Mouse (Mus musculus): ENCODE results near the gene Sdhaf2. TPM values are rescaled to one million over a fixed set of nuclear protein-coding genes. Genes with fewer than 3 reads are reported as not detected.

Gene Sdhaf2
- polyA plus RNA-seq (2012; rRNA removed; ENCODE audit: low replicate concordance), result 40.4 and 50.3 TPM in 2 replicates

GRCm38 (mm10) chr19:10525910-10526309 is at the start of gene Sdhaf2:
Sdhaf2 (minus strand) TSS chr19:10526142.

GRCm38 (mm10) chr19:10555624-10556510 is 29.9 kb upstream of the Sdhaf2 start, which contains the start of gene Tmem216:
Tmem216 (minus strand) TSS chr19:10556238.

GRCm38 (mm10) chr19:10525106-10525901 is 638 bp downstream of the Sdhaf2 start, which contains the start of gene Cpsf7:
Cpsf7 (plus strand) TSS chr19:10525266.

GRCm38 (mm10) chr19:10482703-10483102 is 43.2 kb downstream of the Sdhaf2 start, which contains the start of gene Ppp1r32:
Ppp1r32 (minus strand) TSS chr19:10482928.

GRCm38 (mm10) chr19:10456752-10457483 is 69.0 kb downstream of the Sdhaf2 start, which contains the start of gene Lrrc10b:
Lrrc10b (minus strand) TSS chr19:10457473.

Other genes with a start within 250 kb of the Sdhaf2 start
- gene Dagla, start 221.3 kb downstream of the Sdhaf2 start, polyA plus RNA-seq (2012; rRNA removed; ENCODE audit: low replicate concordance), result 13.0 and 13.4 TPM in 2 replicates
- gene Syt7, start 137.1 kb downstream of the Sdhaf2 start, polyA plus RNA-seq (2012; rRNA removed; ENCODE audit: low replicate concordance), result 5.1 and 7.2 TPM in 2 replicates
- gene Lrrc10b, start 68.7 kb downstream of the Sdhaf2 start, polyA plus RNA-seq (2012; rRNA removed; ENCODE audit: low replicate concordance), result 0.53 and 5.3 TPM in 2 replicates
- gene Ppp1r32, start 43.2 kb downstream of the Sdhaf2 start, polyA plus RNA-seq (2012; rRNA removed; ENCODE audit: low replicate concordance), result 0.40 and 0.42 TPM in 2 replicates
- 32.8 and 58.4 TPM in 2 replicates for gene Cpsf7, start 876 bp downstream of the Sdhaf2 start, polyA plus RNA-seq (2012; rRNA removed; ENCODE audit: low replicate concordance)
- 35.7 and 58.1 TPM in 2 replicates for gene Tmem216, start 30.1 kb upstream of the Sdhaf2 start, polyA plus RNA-seq (2012; rRNA removed; ENCODE audit: low replicate concordance)
- 39.5 and 43.1 TPM in 2 replicates for gene Cyb561a3, start 51.0 kb upstream of the Sdhaf2 start, polyA plus RNA-seq (2012; rRNA removed; ENCODE audit: low replicate concordance)
- 10.9 and 16.8 TPM in 2 replicates for gene Tmem138, start 51.2 kb upstream of the Sdhaf2 start, polyA plus RNA-seq (2012; rRNA removed; ENCODE audit: low replicate concordance)
- gene Ddb1, start 79.2 kb upstream of the Sdhaf2 start, polyA plus RNA-seq (2012; rRNA removed; ENCODE audit: low replicate concordance), result 162 and 243 TPM in 2 replicates
- 18.6 and 21.7 TPM in 2 replicates for gene Tkfc, start 79.5 kb upstream of the Sdhaf2 start, polyA plus RNA-seq (2012; rRNA removed; ENCODE audit: low replicate concordance)
- gene Vwce, start 108.1 kb upstream of the Sdhaf2 start, polyA plus RNA-seq (2012; rRNA removed; ENCODE audit: low replicate concordance), result 0.14 and 0.50 TPM in 2 replicates
- gene Pga5, start 151.9 kb upstream of the Sdhaf2 start, polyA plus RNA-seq (2012; rRNA removed; ENCODE audit: low replicate concordance), result 0.64 TPM in 1 of 2 replicates, not detected in the other
- gene Vps37c, start 162.6 kb upstream of the Sdhaf2 start, polyA plus RNA-seq (2012; rRNA removed; ENCODE audit: low replicate concordance), result 26.3 and 34.3 TPM in 2 replicates
- gene Cd5, start 212.9 kb upstream of the Sdhaf2 start, polyA plus RNA-seq (2012; rRNA removed; ENCODE audit: low replicate concordance), result 0.68 and 0.80 TPM in 2 replicates

Data from subcutaneous adipose tissue, adult 2 months (tissue).